Mouse (Mus musculus) lung, adult 2 months (tissue): Measurements from ENCODE around the gene Smarca2.

Source experiments
- CTCF ChIP-seq: fragments of 200-500 bp; IDR thresholded peaks from 2 replicates; pipeline ENCODE4 v1.5.1; 2011; ENCODE audit warnings: mild to moderate bottlenecking, low read length, control low read depth; ENCODE audit not compliant: insufficient read depth
- POLR2A ChIP-seq: fragments of 200-500 bp; IDR thresholded peaks from 2 replicates; pipeline ENCODE4 v1.6.1; 2011; ENCODE audit warnings: low read depth, mild to moderate bottlenecking, control low read depth, low read length, borderline replicate concordance; ENCODE audit errors: extremely low read depth

- TF ChIP-seq CTCF, result no peak
- no peak for TF ChIP-seq POLR2A
These were observed 122.9 kb downstream of the Smarca2 start for GRCm38 (mm10) chr19:26727796-26728195.
